Mouse (Mus musculus): ENCODE results near the gene Slc27a5.

DNA sequence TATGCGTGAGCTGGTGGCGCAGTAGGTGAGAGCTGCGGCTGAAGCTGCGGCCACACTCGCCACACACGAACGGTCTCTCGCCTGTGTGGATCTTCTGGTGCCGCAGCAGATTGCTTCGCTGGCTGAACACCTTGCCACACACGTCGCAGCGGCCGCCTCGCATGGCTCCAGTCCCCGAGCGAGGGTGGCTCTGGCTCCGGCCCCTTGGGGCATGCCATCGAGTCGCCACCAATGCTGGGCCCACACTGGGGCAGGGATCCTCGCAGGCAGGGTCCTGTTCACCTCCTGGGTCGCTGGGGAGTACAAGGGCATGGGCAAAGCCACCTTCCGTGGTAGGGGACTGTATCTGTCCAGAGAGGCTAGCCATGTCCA is 46.2 kb upstream of the Slc27a5 start:
- TF ChIP-seq CTCF (IDR thresholded peaks at IDR 0.05; ENCODE audit: extremely low read depth, insufficient read depth, low read length), result no peak
- no peak for TF ChIP-seq POLR2A (IDR thresholded peaks at IDR 0.05; ENCODE audit: extremely low read depth, insufficient read depth, low read length)

Data from cortical plate, adult 2 months (tissue).